Mouse (Mus musculus): Measurements from ENCODE around the gene Sirpa.

DNA sequence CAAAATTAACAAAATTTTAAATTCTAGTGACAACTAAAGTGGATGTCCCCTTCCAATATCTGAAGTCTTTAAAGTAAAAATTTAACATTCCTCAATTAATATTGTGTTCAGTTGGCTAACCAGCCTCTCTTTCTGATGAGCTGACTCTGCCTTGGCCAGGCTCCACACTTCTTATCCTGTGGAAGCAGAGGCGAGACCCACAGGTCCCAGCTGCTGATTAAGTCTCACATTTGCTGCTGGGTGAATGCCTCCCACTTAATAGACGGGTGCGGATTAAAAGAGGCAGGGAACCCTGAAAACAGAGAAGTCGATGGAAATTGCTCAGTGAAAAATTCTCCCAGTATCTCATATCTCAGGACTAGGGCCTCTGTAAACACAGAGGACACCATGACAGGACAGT lies 69.8 kb downstream of the Sirpa start:
- TF ChIP-seq CTCF (IDR thresholded peaks at IDR 0.05; ENCODE audit: insufficient read depth, low read length) (no peak), POLR2A (IDR thresholded peaks at IDR 0.05; ENCODE audit: borderline replicate concordance, extremely low read depth, low read depth, low read length) (no peak)

Data from lung, adult 2 months (tissue).